Mouse (Mus musculus): Measurements from ENCODE around the gene Tnfrsf11a. TPM values are rescaled to one million over a fixed set of nuclear protein-coding genes. Genes with fewer than 3 reads are reported as not detected.

Tnfrsf11a gene
- polyA plus RNA-seq, 1 experiment from 2014 or later: 7.0 TPM

DNA sequence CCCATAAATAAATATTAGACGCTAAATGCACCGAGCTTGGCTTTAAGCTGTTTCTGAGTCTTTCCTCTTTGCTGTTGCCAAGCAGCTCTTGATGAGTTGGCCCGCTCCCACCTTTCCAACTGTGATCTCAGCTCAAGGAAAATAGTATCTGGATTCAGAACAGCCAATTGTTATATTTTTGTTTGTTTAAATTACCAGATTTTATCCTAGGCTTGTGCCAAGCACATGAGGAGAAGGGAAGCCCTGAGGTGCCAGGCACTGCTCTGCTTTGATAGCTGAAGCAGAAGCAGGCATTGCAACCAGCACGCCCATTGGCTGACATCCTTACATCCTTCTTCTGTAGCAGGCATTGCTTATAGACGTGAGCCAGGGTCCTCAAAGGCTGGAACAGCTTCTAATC lies 114.5 kb downstream of the Tnfrsf11a start:
- Histone ChIP-seq H3K36me3 (ENCODE audit: control insufficient read depth, insufficient read depth, low read length) (no peaks in the 10 kb centered on the region), H3K4me2 (ENCODE audit: low read depth, low read length) (no peak overlapping the region), H3K9ac (ENCODE audit: low read depth, low read length) (no peak overlapping the region), H3K9me3 (ENCODE audit: control insufficient read depth, low read length) (no peaks in the 10 kb centered on the region), H3K27me3 (replicated peaks; ENCODE audit: control insufficient read depth, insufficient read depth, low read length) (no peaks in the 10 kb centered on the region), H3K4me1 (ENCODE audit: control insufficient read depth, insufficient read depth, low read length) (no peaks in the 10 kb centered on the region), H3K4me3 (ENCODE audit: low read length) (no peak overlapping the region), H3K27ac (ENCODE audit: low read length) (no peak overlapping the region)
- WGBS: 76% methylated on average over 5 of the region's 5 CpGs
- ATAC-seq: no peak

Other genes with a start within 250 kb of the Tnfrsf11a start
- 9.5 and 9.6 TPM in 2 replicates for gene Pign, start 117.0 kb upstream of the Tnfrsf11a start, polyA plus RNA-seq (2015; fragmentation: Nextera tagmentation; extraction: Ambion mirVana)
- gene Relch, start 116.9 kb upstream of the Tnfrsf11a start, polyA plus RNA-seq (2015; fragmentation: Nextera tagmentation; extraction: Ambion mirVana): 19.3 and 22.1 TPM in 2 replicates
- gene Zcchc2, start 209.7 kb downstream of the Tnfrsf11a start, polyA plus RNA-seq (2015; fragmentation: Nextera tagmentation; extraction: Ambion mirVana): 1.8 and 2.0 TPM in 2 replicates